Mouse (Mus musculus) forebrain, embryonic 12.5 days (tissue): ENCODE data around the gene Spin2f. TPM values are rescaled to one million over a fixed set of nuclear protein-coding genes. Genes with fewer than 3 reads are reported as not detected.
"Not testable (repeated sequence)": the region's sequence is repeated elsewhere in the genome, so short reads cannot be mapped to it uniquely, and the experiment has no call there.

ENCODE experiments used
- ATAC-seq: fragments of 200-750 bp; cut with Nextera tagmentation; 2 replicates; pipeline ENCODE4 v1.8.0; 2017; ENCODE audit warnings: moderate TSS enrichment; ENCODE audit not compliant: low FRiP score
- H3K27ac ChIP-seq: fragments of 300-500 bp; sonication (generic); 2 replicates; pipeline ENCODE4 v1.5.1; 2016; ENCODE audit warnings: mild to moderate bottlenecking
- H3K27me3 ChIP-seq: fragments of 300-500 bp; sonication (generic); 2 replicates; pipeline ENCODE4 v1.6.1; 2016; ENCODE audit warnings: mild to moderate bottlenecking
- H3K36me3 ChIP-seq: fragments of 300-500 bp; sonication (generic); replicated peaks from 2 replicates; pipeline ENCODE4 v1.6.1; 2016; ENCODE audit warnings: mild to moderate bottlenecking
- H3K4me1 ChIP-seq: fragments of 300-500 bp; sonication (generic); 2 replicates; pipeline ENCODE4 v1.6.1; 2016
- H3K4me2 ChIP-seq: fragments of 300-500 bp; sonication (generic); 2 replicates; pipeline ENCODE4 v1.6.1; 2016; ENCODE audit warnings: mild to moderate bottlenecking, moderate library complexity
- H3K4me3 ChIP-seq: fragments of 300-500 bp; sonication (generic); replicated peaks from 2 replicates; pipeline ENCODE4 v1.5.1; 2016; ENCODE audit warnings: mild to moderate bottlenecking
- H3K9ac ChIP-seq: fragments of 300-500 bp; sonication (generic); 2 replicates; pipeline ENCODE4 v1.6.1; 2016; ENCODE audit warnings: mild to moderate bottlenecking
- H3K9me3 ChIP-seq: fragments of 300-500 bp; sonication (generic); 2 replicates; pipeline ENCODE4 v1.6.1; 2016
- WGBS: fragments of 180-500 bp; shearing (Covaris S2); methylation state at CpG from one replicate; pipeline ENCODE4 v1.1.7; 2016; 5-methylcytosine and 5-hydroxymethylcytosine counted together
- polyA plus RNA-seq: library from polyadenylated mRNA; unstranded; fragments of >200 nt; fragmentation: Nextera tagmentation; extraction: Ambion mirVana; gene quantifications from 2 replicates; pipeline ENCODE4 v1.2.1, GENCODE M21; 2016

Spin2f gene
- not detected in 2 replicates for polyA plus RNA-seq

GRCm38 (mm10) chrX:31253594-31253993, at the start of gene Spin2f:
Gene Spin2f (plus strand): TSS chrX:31253894.
- H3K36me3 ChIP-seq, H3K27ac ChIP-seq, ATAC-seq, H3K4me2 ChIP-seq, H3K4me3 ChIP-seq, H3K9me3 ChIP-seq, H3K9ac ChIP-seq, H3K4me1 ChIP-seq, H3K27me3 ChIP-seq: not testable (repeated sequence)
- 46% methylated on average over 1 of the region's 6 CpGs for WGBS

GRCm38 (mm10) chrX:31212136-31212535, 41.6 kb upstream of the Spin2f start:
- H3K4me1 ChIP-seq, H3K4me3 ChIP-seq, ATAC-seq, H3K27ac ChIP-seq, H3K27me3 ChIP-seq, H3K36me3 ChIP-seq, H3K9ac ChIP-seq, H3K4me2 ChIP-seq: not testable (repeated sequence)
- H3K9me3 ChIP-seq, result peaks cover 30% of the 10 kb centered on the region
- 93% methylated on average over 7 of the region's 7 CpGs for WGBS

GRCm38 (mm10) chrX:31223536-31223935, 30.2 kb upstream of the Spin2f start:
- H3K4me3 ChIP-seq, H3K9ac ChIP-seq, ATAC-seq, H3K27ac ChIP-seq, H3K36me3 ChIP-seq, H3K4me1 ChIP-seq, H3K4me2 ChIP-seq, H3K27me3 ChIP-seq: not testable (repeated sequence)
- WGBS, result 86% methylated on average over 9 of the region's 9 CpGs
- peaks cover 27% of the 10 kb centered on the region for H3K9me3 ChIP-seq

GRCm38 (mm10) chrX:31235088-31235487, 18.6 kb upstream of the Spin2f start:
- not testable (repeated sequence) for H3K36me3 ChIP-seq, H3K4me2 ChIP-seq, H3K9ac ChIP-seq, ATAC-seq, H3K4me1 ChIP-seq, H3K27me3 ChIP-seq, H3K4me3 ChIP-seq, H3K27ac ChIP-seq
- peaks cover 46% of the 10 kb centered on the region for H3K9me3 ChIP-seq
- WGBS, result 71% methylated on average over 4 of the region's 4 CpGs

GRCm38 (mm10) chrX:31241754-31242153, 11.9 kb upstream of the Spin2f start:
- ATAC-seq, H3K4me2 ChIP-seq, H3K4me3 ChIP-seq, H3K27me3 ChIP-seq, H3K9ac ChIP-seq, H3K36me3 ChIP-seq, H3K4me1 ChIP-seq, H3K27ac ChIP-seq: not testable (repeated sequence)
- 82% methylated on average over 3 of the region's 3 CpGs for WGBS
- peaks cover 25% of the 10 kb centered on the region for H3K9me3 ChIP-seq

Other genes starting within 250 kb of the Spin2f start
- gene Btbd35f29, start 136.2 kb upstream of the Spin2f start, polyA plus RNA-seq, result not detected in 2 replicates
- not detected in 2 replicates for gene Btbd35f26, start 82.6 kb downstream of the Spin2f start, polyA plus RNA-seq
- gene Btbd35f19, start 130.0 kb downstream of the Spin2f start, polyA plus RNA-seq, result not detected in 2 replicates